Mouse (Mus musculus) ovary, adult 10 weeks (tissue): ENCODE results near the gene Gm28035. TPM values are rescaled to one million over a fixed set of nuclear protein-coding genes. Genes with fewer than 3 reads are reported as not detected.

Experiments used
- polyA plus RNA-seq: library from polyadenylated mRNA; stranded (reverse); fragments of 350-450 nt; fragmentation: Illumina TruSeq; extraction: RNeasy Lipid Tissue Mini Kit (QIAGEN cat#74804); gene quantifications from one replicate; pipeline ENCODE4 v1.2.3, GENCODE M21; 2014

The Gm28035 gene
- not detected for polyA plus RNA-seq

DNA sequence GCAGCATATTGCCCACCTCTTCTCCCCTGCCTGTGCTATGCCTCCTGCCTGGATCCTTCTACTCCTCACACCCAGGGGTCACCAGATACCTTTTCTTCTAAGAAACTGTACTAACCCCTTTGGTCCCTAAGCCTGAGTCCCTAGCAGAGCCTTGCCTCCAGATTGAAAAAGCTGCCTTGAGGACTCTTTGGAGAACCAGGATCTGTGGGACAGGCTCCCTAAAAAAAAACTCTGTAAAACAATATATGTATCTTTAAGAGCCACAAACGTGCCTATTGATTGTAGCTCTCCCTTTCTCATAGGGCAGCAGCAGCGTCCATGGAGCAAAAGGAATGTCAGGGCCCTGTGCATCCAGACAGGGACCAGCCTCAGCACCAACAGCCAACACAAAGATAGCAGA is at the start of gene Gm28035:
Gm28035 (plus strand) TSS at position 301 of the 400 bp plus-strand sequence.

DNA sequence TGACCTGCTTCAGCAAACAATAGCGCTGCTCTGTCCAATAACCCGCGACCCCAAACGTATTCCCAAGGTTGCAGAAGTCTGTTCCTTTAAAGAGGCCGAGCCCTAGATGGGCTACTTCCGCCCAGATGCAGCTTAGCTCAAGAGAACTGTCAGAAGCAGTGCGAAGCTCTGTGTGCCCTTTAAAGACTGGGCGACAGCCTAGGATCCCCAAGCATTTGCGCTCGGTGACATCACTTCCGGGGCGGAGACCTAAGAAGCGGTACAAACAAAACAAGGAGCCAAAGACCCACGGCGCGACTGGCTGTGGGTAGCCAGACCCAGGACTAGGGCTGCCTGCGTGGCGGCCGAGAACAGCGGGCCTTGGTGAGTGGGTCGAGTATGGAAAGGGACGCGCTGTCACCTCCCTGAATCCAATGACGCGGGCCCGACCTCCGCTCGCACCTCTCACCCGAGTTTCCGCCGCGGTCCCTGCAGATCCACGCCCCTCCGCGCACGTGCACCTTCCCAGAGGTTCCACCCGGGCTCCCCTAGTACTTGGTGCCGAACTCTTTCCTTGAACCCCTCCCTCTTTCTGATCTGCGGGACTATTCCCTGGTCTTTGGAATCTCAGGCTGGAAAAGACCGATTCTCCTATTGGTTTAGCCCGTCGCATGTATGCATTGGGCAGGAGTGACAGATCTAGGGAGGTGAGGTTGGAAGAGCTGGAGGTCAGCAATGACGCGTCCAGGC is 34.6 kb upstream of the Gm28035 start, which contains the start of gene Kyat1:
Kyat1 (minus strand) TSS at position 219 of the 729 bp plus-strand sequence.

DNA sequence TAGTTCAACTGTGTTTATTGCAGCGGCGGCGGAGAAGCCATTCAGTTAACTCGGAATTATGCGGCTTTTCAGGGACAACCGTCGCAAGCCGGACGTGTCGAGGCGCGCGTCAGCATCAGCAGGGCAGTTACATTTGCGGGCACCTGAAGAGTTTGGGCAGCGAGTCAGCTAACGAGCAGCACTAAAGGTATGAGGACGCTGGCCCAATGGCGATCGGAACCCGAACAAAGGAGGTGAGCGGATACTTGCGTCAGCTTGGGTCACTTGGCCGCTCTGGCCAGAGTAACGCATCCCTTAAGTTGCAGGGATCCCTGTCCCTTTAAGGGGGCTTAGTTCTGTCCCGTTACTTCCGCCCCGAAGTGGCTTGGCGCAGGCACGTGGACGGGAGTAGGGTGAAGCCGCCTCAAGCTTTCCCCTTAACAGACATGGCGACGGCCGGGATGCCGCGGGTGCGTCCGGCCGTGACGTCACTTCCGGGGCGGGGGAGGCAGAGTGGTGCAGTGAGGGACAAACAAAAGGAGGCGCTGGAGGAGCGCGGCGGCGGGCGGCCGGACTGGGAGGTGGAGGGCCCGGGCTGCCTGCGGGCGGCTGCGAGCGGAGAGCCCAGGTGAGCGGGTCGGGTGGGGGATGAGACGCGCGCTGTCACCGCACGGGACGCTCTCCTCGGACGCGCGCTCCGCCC is 3.0 kb upstream of the Gm28035 start, which contains the start of gene Lrrc8a:
Lrrc8a (plus strand) TSS at position 517 of the 682 bp plus-strand sequence.

DNA sequence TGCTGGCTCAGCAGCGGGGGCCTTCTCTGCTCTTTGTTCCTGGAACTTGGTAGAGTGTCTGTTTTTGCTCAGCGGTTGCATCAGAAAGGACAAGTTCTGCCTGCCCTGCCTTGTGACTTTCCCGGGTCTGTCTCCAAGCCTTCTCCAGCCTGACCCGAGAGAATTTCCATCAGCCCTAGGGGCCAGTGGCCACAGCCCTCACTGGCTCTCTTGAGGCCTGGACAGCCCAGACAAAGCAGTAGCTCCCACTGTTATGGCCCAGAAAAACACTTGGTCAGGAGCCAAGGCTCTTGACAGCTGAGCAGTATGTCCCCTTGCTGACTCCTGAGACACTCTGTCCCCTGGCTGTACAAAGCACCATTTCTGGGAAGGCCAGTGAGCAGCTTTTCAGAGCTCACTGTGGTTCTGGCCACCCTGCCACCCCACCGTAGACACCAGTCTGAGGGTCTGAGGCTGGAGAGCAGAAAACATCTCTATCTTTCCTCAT is 25.4 kb downstream of the Gm28035 start, which contains the start of gene Phyhd1:
Phyhd1 (plus strand) TSS at position 437 of the 487 bp plus-strand sequence.

DNA sequence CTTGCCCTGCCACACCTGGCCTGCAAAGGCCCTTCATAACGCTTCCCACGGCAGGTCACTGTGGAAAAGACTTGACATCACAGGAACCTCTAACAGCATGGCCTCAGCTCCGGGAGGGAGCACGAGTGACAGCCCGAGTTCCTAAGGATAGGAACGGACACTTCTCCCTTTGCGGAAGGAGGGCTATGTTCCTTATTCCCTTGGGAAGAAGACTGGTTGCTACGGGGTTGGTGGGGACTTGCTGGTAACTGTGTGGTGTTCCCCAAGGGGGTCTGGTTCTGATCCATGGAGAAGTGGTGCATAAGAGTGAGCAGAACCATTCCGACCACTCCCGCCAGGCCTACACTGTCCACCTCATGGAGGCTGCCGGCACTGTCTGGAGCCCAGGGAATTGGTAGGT is 40.4 kb downstream of the Gm28035 start, which contains the start of gene Gm28038:
Gm28038 (plus strand) TSS at position 301 of the 400 bp plus-strand sequence.

DNA sequence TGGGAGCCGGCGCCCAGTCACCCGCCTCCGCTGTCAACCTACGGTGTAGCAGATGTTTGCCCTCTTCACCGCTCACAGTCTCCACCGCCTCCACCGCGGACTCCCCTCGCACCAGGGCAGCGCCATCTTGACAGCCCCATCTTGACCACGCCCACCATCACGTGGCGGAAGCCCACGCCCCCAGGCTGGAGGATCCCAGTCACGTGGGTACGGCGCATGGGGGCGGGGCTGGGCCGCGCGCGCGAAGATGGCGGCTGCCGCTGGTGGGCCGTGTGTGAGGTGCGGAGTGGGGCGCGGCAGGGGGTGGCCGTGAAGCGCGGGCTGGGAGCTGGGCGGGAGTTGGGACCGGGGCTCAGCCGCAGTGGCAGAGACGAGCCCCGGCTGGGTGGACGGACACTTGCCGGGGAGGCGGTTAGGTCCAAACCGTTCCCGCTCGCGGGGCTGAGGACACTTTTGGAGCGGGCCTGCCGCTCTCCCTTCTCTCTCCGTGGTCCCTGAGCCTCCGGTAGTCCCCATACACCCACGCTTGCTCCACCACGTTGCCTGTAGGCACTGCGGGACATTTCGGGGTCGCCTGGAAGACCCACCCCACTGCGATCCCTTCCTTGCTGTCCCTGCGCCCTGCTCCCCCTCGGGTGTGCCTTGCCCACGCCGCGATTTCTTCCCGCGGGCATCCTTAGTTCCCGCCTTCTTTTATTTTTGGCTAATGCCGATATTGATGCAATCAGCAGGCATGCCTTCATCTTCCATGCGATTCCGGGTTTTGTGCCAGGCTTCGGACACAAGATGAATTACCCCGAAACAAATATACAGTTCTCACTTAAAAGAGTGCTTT is 46.0 kb downstream of the Gm28035 start, which contains the start of the genes Dolk and Nup188:
Dolk (minus strand) TSS at position 143 of the 835 bp plus-strand sequence.
Nup188 (plus strand) TSS at position 206 of the 835 bp plus-strand sequence.

Other genes starting within 250 kb of the Gm28035 start
- 0.83 TPM for gene Wdr34, start 191.7 kb upstream of the Gm28035 start, polyA plus RNA-seq
- gene Set, start 183.2 kb upstream of the Gm28035 start, polyA plus RNA-seq, result 804 TPM
- not detected for gene Pkn3, start 162.9 kb upstream of the Gm28035 start, polyA plus RNA-seq
- 1.3 TPM for gene Zdhhc12, start 146.9 kb upstream of the Gm28035 start, polyA plus RNA-seq
- 1.5 TPM for gene Zer1, start 116.0 kb upstream of the Gm28035 start, polyA plus RNA-seq
- 11.6 TPM for gene Tbc1d13, start 106.8 kb upstream of the Gm28035 start, polyA plus RNA-seq
- gene Endog, start 69.1 kb upstream of the Gm28035 start, polyA plus RNA-seq, result not detected
- 1.5 TPM for gene Spout1, start 62.1 kb upstream of the Gm28035 start, polyA plus RNA-seq
- gene Kyat1, start 34.7 kb upstream of the Gm28035 start, polyA plus RNA-seq, result 0.31 TPM
- gene Lrrc8a, start 2.9 kb upstream of the Gm28035 start, polyA plus RNA-seq, result 2.5 TPM
- 2.3 TPM for gene Phyhd1, start 25.6 kb downstream of the Gm28035 start, polyA plus RNA-seq
- 7.3 TPM for gene Gm28038, start 40.5 kb downstream of the Gm28035 start, polyA plus RNA-seq
- 6.8 TPM for gene Dolk, start 45.8 kb downstream of the Gm28035 start, polyA plus RNA-seq
- 31.1 TPM for gene Nup188, start 45.8 kb downstream of the Gm28035 start, polyA plus RNA-seq
- not detected for gene Sh3glb2, start 118.8 kb downstream of the Gm28035 start, polyA plus RNA-seq
- 0.29 TPM for gene Miga2, start 123.7 kb downstream of the Gm28035 start, polyA plus RNA-seq
- gene Dolpp1, start 151.7 kb downstream of the Gm28035 start, polyA plus RNA-seq, result not detected
- gene Crat, start 175.2 kb downstream of the Gm28035 start, polyA plus RNA-seq, result 4.6 TPM
- gene Ptpa, start 175.5 kb downstream of the Gm28035 start, polyA plus RNA-seq, result 2.7 TPM
- gene Ier5l, start 233.7 kb downstream of the Gm28035 start, polyA plus RNA-seq, result 0.31 TPM